Mouse (Mus musculus) layer of hippocampus, adult 2 months (tissue): ENCODE measurements around the gene Smurf1. TPM values are rescaled to one million over a fixed set of nuclear protein-coding genes. Genes with fewer than 3 reads are reported as not detected.
A peak's percentile ranks its signal among the peaks of the same experiment; 100 is the strongest.

Source experiments
- DNase-seq, 2 experiments: peaks; one replicate each; pipeline ENCODE4 v3.0.0; 2022; ENCODE audit warnings: low spot score in 2 of 2
- H3K27ac ChIP-seq: fragments of 200-600 bp; 2 replicates; pipeline ENCODE4 v1.8.1; 2022
- H3K4me3 ChIP-seq: fragments of 200-600 bp; 2 replicates; pipeline ENCODE4 v1.8.1; 2022; ENCODE audit warnings: mild to moderate bottlenecking
- CTCF ChIP-seq: fragments of 200-600 bp; conservative IDR thresholded peaks from 2 replicates; pipeline ENCODE4 v1.8.1; 2022; ENCODE audit warnings: antibody characterized with exemption, mild to moderate bottlenecking, moderate library complexity
- total RNA-seq, 2 experiments: library from RNA; stranded (reverse); gene quantifications; 2 replicates each; pipeline ENCODE4 v1.2.3; 2021

Gene Smurf1
- total RNA-seq, 2 experiments from 2014 or later = 29.2 to 30.5 TPM

DNA sequence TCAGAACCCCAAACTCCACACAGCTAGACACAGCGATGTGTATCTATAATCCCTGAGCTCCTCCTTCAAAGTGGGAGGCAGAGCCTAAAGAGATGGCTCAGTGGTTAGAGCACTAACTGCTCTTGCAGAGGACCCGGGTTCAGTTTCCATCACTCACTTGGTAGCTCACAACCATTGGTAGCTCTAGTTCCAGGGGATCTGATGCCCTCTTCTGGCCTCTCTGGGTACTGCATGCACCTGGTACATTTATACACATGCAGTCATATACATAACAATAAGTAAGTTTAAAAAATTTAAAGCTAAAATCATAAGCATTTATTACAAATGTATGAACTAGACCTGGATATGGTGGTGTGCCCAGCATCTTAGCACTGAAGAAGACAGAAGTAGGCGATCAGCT lies 17.6 kb upstream of the Smurf1 start:
- H3K27ac ChIP-seq = no peak overlapping the region
- H3K4me3 ChIP-seq = no peak overlapping the region
- TF ChIP-seq CTCF = peak; percentile 57
- no peak for DNase-seq

DNA sequence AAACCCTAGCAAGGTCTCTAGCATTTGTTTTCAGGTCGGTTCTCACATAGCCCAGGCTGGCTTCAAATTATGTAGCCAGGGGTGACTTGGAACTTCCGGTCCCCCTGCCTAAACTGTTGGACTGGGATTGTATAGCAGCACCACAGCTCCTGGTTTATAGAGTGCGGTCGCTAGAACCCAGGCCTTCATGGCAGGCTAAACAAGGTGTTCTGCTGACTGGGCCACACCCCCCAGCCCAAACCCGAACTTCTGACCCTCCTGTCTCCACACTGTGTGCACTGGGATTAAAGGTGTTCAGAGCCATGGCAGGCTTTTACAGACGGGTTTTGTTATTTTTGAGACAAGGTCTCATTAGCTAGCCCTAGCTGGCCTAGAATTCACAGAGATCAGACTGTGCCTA lies 13.5 kb upstream of the Smurf1 start:
- TF ChIP-seq CTCF = no peak
- no peak for DNase-seq
- Histone ChIP-seq H3K4me3 (no peak overlapping the region), H3K27ac (no peak overlapping the region)

DNA sequence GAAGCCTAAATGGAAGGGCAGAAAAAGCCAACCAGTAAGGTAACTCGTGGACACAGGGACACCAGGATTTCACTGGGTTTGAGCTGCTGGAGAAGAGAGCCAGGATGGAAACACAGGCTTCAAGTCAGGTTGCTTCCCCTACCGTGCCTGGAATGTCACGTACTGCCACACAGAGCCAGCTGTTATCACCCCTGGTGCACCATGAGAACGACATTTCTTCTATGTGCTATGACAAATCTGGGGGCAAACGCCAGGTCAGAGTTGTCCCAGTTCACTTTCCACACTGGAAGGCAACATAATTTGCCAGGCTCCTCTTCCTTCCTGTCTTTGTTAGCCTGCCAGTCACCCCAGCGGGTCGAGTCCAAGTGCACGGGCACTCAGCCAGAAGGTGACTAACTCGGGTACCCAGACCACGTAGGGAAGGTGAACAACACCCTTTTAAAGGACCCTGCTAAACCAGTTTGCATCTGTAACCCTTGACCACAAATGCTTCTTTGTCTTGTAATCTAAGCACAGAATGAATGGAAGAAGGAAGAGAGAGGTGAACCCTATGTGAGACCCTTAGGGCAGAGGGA lies 13.0 kb upstream of the Smurf1 start:
- no peak for DNase-seq
- TF ChIP-seq CTCF = no peak
- Histone ChIP-seq H3K4me3 (no peak overlapping the region), H3K27ac (no peak overlapping the region)

DNA sequence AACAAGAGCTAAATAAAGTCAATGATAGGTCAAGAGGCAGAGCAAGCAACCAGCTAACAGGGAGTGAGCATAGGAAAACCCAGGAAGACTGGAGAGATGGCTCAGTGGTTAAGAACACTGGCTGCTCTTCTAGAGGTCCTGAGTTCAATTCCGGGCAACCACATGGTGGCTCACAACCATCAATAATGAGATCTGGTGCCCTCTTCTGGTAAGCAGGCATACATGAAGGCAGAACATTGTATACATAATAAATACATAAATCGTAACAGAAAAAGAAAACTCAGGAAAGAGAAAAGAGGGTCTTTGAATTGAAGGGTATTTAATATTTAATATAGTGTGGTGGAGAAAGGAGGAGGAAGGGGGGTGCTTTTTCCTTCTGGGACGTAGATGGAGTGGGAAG lies 5.6 kb upstream of the Smurf1 start:
- H3K27ac ChIP-seq = no peak overlapping the region
- no peak for DNase-seq
- H3K4me3 ChIP-seq = no peak overlapping the region
- TF ChIP-seq CTCF = peak; percentile 69

DNA sequence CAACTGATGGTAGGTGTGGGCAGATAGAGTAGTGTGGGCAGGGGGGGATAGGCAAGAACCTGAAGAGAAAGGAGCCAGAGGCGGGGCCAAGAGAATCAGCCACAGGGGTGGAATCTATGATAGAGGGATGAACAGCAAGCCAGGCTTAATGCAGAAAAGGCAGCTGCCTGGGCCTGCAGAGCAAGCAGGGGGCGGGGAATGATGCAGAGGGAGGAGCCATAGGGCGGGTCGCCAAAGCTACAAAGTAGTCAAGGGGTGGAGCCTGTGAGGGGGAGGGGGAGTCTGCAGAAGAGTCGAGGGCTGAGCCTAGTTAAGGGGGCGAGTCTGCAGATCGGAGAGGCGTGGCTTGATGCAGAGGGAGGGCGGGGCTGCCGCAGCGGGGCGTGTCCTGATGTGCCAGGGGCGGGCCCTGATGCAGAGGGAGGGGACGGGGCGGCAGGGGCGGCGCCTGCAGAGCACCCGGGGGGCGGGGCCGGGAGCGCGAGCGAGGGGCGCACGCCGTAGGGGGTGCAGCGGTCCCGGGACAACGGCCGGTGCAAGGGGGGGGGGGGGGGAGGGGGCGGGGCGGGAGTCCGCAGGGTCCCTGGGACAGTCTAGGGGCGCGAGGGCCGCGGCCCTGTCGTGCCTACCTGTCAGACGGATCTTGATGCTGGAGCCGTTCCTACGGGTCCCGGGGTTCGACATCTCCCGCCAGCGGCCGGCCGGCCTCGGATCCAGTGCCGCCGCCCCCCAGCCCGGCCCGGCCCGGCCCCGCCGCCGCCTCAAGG lies 592 bp downstream of the Smurf1 start:
- no peak for TF ChIP-seq CTCF
- H3K4me3 ChIP-seq = peak overlapping the region; percentile 66
- peak; percentile 70 to 79 for DNase-seq
- H3K27ac ChIP-seq = peak overlapping the region; percentile 87

DNA sequence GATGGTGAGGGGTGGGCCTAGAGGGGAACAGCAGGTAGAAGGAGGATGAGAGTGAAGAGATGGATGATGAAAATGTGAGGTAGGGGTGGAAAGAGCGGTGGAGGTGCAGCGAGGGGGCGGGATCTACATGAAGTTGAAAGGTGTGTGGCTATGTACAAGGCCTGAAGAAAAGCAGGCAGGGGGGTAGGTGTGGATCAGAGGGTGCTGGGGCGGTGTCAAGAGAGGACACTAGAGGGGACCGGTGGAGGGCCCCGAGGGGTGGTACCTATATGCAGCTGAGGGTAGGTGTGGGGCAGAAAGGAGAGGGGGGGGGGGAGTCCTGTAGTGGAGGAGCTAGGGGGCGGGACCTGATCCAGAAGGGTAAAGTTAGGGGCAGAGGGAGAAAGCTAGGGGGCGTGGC lies 1.2 kb downstream of the Smurf1 start:
- H3K27ac ChIP-seq = peak overlapping the region; percentile 69; the same call in 1 of the 2 replicates
- TF ChIP-seq CTCF = no peak
- no peak for DNase-seq

DNA sequence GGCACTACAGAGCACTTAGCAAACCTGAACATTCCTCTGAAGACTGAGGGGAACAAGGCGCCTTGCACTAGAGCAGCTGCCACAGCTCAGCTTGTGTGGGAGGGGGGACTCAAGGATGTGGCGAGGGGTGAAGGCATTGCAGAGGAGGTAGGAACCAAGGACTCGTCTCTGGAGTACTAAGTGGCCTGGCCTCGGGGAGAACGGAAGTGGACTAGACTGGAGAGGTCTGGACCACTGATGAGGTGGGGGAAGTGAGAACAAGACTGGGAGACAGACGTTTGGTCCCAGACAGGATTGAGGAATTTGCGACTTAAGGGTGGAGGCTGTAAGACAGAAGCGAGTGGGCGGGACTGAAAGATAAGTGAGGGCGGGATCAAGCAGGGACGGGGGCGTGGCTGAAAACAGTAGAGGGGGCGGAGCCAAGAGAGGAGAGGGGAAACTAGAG lies 1.8 kb downstream of the Smurf1 start:
- Histone ChIP-seq H3K27ac (peak overlapping the region; percentile 69), H3K4me3 (peak overlapping the region; percentile 33; the same call in 1 of the 2 replicates)
- peak; percentile 51 to 73 for DNase-seq
- no peak for TF ChIP-seq CTCF

More for the DNA sequence above, 1.2 kb downstream of the Smurf1 start:
- peak overlapping the region; percentile 66; the same call in 1 of the 2 replicates for H3K4me3 ChIP-seq

DNA sequence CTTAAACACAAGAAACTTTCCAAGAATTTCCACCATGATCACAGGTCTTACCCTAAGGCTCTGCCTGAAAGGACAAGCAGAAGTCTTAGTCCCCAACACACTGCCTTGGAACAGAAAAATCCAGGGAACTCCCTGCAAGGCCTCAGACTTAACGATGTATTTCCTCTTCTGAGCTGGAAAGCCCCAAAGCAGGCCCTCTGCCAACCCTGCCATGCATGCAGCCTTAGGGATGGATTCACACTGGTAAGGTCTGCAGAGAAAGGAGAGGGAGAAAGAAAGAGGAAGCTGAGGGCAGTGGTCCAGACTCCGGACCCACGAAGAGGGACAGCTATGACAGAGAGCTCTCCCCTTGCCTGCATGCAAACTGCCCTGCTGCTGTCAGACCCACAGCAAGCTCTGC lies 2.2 kb downstream of the Smurf1 start:
- no peak for DNase-seq
- peak overlapping the region; percentile 33; the same call in 1 of the 2 replicates for H3K4me3 ChIP-seq
- TF ChIP-seq CTCF = no peak
- peak overlapping the region; percentile 69 for H3K27ac ChIP-seq

DNA sequence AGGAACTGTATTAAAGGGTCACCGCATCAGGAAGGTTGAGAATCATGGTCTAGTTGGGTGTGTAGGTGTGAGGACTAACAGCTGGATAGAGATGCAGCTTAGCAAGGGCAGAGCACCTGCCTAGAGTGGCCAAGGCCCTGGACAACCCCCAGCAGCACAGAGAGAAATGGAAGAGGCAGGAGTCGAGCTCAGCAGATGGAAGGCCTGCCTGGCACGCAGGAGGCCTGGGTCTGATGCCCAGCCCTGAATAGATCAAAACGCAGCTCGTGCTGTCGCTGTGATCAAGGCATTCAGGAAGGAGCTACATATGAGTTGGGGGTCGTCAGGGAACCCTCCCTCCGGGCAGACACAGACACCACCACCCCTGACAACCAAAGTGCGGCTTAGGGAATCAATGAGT lies 7.4 kb downstream of the Smurf1 start:
- Histone ChIP-seq H3K4me3 (no peak overlapping the region), H3K27ac (peak overlapping the region; percentile 23; the same call in 1 of the 2 replicates)
- no peak for TF ChIP-seq CTCF
- no peak for DNase-seq

DNA sequence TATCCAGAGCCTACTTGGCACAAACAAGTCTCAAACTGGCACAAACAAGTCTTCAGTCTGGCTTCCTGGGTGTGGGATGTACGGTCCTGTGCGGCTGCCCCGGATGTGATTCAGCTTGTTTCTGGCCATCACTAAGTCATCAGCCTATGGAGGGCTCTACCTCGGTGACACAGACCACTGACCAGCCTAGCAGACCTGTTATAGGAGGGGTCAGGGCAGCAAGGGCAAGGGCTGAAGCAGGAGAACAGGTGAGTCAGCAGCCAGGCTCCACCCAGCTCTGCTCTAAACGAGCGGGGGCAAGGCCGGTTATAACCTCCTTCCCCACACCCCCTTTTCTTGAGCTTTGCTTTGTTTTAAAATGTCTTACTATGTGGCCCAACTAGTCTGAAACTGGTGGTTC lies 11.2 kb downstream of the Smurf1 start:
- no peak for TF ChIP-seq CTCF
- Histone ChIP-seq H3K27ac (0 out of 2 replicates have a peak overlapping the region, but pooled peaks have one; percentile 29), H3K4me3 (no peak overlapping the region)
- no peak for DNase-seq

DNA sequence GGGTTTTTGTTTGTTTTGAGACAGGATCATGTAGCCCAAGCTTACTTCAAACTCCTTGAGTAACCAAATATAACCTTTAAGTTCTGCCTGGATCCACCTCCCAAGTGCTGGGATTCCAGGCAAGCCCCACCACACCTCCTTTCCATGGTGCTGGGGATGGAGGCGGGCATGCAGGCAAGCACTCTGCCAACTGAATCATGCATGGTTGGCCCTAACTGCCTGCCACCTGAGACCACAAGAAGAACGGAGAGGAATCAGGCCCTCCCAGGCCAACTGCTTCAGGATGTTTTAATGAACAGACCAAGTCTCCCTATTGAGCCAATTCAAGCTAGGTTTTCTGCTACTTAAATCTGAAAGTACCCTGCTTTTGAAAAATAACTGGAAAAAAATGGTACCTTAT lies 13.1 kb downstream of the Smurf1 start:
- TF ChIP-seq CTCF = no peak
- H3K4me3 ChIP-seq = no peak overlapping the region
- DNase-seq = no peak
- peak overlapping the region; percentile 6; the same call in 1 of the 2 replicates for H3K27ac ChIP-seq

DNA sequence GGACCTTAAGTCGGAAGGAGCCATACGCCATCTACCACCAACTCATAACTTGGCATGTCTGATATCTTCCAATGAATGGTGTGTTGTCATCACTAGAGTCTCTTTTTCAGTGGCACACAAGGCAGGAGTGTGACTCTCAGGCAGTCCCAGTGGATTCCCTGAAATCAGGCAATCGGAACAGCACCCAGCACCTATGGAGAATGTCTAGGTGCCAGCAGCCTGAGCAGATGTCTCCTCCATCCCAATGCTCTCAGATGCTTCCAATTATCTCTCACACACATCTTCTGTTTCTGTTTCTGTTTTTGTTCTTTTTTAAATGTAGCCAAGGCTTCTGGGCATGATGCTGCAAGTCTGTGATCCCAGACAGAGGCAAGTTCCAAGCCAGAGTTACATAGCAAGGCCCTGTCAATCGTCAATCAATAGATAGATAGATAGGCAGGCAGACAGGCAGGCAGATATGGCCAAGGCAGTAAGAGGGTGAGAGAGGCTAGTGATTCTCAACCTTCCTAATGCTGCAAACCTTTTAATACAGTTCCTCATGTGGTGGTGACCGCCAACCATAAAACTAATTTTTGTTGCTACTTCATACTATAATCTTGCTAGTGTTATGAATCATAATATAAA lies 15.1 kb downstream of the Smurf1 start:
- DNase-seq = no peak
- Histone ChIP-seq H3K27ac (no peak overlapping the region), H3K4me3 (no peak overlapping the region)
- TF ChIP-seq CTCF = no peak

DNA sequence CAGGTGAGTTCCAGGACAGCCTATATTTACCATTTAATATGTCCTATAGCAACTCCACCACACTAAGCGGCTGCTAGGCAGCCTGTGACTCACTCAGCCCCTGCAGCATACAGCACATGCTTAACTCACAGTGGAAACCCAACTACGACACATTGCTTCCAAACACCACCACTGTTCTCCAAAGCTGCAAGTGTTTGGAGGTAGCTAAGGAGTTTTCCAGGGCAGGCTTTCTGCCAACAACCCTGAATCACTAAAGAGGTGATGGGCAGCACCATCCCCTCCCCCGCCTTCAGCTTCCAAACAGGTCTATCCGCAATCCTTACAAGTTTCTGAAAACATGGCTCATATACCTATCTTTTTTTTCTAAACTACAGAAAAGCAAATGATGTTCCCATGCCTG lies 15.8 kb downstream of the Smurf1 start:
- no peak overlapping the region for H3K4me3 ChIP-seq
- DNase-seq = no peak
- no peak for TF ChIP-seq CTCF
- H3K27ac ChIP-seq = 0 out of 2 replicates have a peak overlapping the region, but pooled peaks have one; percentile 36
